Mouse (Mus musculus) heart, postnatal 10 days (tissue): ENCODE measurements at regions not wholly inside any gene's neighbourhood (a gene's known extent, or its start where the extent isn't known, plus 50 kb on each side); places are given as distances from the start of the nearest gene placed in this dataset.

Source experiments
- DNase-seq, 2 experiments: peaks; one replicate each; pipeline ENCODE4 v3.0.0; 2021
- intact Hi-C: fragments of 180-260 bp; cut with DNase I; formaldehyde crosslinking; loops from one replicate; pipeline ENCODE4 v1.15.1; 2025

DNA sequence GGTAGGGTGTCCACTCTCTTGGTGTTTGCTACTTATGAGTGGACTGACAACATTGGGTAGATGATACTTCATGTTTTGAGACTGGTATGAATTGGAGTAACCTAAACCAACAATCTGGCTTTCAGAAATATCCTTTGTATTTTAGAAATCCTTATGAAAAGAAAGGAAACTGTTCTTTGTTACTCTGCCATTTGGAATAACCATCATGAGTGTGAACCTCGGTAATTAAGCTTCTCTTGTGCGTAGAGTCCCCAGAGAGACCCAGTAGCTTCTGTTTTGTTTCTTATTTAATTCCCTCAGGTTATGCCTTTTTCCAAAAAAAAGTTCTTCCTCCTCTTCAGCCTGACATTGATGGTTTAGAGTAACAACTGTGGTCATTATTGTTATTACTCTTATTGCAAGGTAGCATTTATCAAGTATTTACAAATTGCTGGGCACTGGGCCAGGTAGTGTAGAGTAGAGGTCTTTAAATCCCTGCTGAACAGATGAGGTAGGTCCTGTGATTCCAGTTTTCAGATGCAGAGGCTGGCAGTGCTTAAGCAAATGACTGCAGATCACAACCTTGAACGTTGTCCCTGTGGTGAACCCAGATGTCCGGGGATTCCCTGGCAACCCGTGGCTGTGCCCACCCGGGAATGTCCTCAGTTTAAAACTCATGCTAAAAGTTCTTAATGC is 176.8 kb upstream of the Id2 start:
- intact Hi-C loops, result no loop called here
- DNase-seq, result no peak

DNA sequence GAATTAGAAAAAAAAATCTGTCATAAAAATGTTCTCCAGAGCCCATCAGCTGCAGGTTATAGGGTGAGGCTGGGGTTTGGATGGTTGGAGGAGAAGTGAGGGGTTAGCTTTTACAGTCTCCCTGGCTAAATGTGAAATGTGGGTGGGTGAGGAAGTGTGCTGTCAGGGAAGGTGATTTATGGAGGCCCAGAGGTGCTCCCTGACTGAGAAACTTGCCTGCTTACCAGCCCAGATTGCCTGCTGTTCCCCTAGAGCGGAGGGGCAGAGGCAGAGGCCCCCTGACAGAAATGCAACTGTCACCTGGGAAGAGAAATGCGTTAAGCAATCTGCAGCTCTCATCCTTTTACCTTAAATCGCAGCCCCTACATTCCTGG is 175.8 kb upstream of the Id2 start:
- intact Hi-C loops, result no loop called here
- DNase-seq, result no peak

DNA sequence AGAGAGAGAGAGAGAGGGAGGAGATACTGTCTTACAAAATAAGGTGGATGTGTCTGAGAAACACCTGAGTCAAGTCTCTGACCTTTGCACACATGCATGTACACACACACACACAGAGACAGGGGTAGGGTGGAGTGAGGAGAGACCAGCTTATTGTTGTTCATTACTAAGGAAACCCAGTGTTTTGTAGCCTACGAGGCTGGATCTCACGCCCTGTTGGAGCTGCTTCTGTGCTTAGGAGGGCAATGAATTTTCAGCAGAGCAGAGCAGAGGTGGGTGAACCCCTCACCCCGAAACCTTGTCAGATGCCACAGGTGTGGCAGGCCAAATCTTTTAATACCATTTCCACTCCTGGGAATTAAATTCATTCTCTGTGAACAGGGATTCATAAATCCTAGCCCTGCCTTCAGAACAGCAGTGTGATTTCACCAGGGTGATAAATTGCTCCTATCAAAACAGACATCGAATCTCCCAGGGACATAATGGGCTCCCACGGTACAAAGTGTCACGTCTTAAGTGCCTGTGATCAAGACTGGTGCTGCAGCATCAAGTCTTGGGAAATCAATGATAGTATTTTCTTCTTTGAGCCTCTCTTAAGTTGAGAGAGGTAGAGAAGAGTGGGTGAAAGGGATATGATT is 175.3 kb upstream of the Id2 start:
- intact Hi-C loops, result no loop called here

DNA sequence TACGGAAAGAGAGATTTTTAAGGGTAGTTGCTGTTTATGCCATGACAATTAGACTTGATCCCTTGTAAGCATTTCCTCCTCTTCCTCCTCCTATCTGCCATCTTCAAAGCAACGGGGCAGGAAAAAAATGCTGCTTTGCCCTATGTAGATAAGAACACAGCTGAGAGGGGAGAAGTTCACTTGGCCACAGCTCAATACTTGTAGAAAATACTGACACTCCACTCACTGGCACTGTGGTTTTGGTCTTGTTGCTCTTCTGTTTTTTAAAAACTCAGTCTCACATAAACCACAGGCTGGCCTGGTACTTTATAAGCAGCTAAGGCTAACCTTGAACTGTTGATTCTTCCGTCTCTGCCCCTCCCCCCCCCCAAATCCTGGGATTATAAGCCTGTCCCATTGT is 172.9 kb upstream of the Id2 start:
- intact Hi-C loops, result no loop called here
- DNase-seq, result no peak

More for the DNA sequence above, 175.3 kb upstream of the Id2 start:
- no peak for DNase-seq

DNA sequence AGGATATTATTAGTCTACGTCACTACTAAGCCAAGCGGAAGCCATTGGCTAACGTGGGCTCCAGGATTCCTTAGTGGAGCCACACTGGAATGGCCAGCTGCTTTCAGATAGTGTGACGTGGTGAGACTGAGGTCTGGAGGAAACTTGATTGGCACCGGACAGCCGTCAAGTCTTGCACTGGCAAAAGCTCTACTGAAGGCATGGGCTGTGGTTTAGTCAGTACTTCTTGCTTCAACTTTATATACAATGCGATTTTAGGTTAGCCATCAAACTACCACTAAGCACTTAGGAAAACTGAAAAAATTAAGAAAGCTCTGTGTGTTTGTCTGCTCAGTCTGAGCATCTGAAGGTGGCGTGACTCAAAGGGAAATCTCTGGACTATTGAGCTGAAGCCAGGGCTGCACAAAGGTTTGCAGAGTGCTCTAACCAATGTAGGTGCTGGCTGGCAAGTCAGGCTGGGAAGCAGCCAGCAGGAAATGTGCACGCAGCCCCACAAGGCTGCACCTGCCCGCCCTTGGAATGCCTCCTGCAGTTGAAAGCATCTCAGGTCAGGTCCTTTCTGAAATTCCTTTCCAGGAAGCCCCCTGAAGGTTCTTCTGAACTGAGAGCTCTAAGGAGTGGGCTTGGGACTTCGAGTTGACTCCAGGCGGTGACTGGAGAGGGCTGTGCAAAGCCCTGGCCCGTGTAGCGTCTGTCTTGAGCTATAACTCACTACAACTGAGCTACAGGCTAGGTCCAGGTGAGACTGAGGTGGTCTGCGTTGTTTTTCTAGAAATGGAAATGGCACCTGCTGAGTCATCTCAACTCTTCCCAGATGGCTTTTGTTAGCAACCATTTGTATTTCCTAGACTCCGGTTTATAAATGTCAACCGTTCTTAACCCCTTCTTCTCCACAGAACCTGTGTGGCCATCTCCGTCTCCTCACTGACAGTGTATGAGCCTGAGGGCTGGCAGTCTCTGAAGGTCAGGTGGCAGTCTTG is 172.2 kb upstream of the Id2 start:
- intact Hi-C loops, result no loop called here

DNA sequence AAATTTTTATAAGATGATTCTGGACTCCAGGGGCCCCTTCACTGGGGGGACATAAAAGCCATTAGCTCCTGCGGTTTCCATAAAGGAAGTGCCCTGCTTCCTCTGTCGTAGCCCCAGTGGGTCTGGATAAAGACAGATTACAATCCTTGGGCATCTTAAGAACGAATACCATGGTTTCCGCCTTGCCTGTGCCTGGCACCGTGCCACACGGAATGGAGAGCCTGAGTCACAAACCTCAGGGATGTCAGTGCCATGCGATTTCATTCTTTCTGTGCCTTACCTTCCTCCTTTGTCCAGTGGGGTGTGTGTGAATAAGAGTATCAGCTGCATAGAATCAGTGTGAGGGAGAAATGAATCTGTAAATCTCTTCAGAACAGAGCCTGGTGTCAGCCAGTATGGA is 171.4 kb upstream of the Id2 start:
- no peak for DNase-seq
- intact Hi-C loops, result no loop called here

More for the DNA sequence above, 172.2 kb upstream of the Id2 start:
- DNase-seq, result no peak

DNA sequence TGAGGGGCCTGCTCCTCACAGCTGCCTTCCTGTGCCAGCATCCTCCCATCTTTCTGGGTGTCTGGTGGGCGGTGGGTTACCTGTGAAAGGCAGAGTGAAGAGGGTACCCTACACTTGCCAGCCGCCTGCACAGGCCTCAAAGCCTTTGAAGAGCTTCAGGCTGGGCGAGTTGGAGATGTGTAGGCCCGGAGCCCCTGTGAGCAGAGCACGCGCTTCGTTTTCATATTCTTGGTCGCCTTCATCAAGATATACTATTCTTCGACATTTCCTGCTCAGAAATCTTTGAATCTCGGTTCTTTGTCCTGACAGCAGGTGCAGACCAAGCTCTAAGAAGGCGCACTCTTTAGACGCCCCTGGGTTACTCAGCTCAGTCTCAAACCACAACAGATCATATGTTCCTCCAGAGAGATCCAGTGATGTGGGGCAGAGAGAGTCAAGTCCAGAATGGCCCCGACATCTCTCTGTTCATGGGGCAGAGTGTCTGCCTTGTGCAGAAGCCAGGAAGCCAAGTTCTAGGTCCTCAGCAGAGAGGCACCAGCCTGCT is 170.7 kb upstream of the Id2 start:
- DNase-seq, result no peak
- intact Hi-C loops, result no loop called here

DNA sequence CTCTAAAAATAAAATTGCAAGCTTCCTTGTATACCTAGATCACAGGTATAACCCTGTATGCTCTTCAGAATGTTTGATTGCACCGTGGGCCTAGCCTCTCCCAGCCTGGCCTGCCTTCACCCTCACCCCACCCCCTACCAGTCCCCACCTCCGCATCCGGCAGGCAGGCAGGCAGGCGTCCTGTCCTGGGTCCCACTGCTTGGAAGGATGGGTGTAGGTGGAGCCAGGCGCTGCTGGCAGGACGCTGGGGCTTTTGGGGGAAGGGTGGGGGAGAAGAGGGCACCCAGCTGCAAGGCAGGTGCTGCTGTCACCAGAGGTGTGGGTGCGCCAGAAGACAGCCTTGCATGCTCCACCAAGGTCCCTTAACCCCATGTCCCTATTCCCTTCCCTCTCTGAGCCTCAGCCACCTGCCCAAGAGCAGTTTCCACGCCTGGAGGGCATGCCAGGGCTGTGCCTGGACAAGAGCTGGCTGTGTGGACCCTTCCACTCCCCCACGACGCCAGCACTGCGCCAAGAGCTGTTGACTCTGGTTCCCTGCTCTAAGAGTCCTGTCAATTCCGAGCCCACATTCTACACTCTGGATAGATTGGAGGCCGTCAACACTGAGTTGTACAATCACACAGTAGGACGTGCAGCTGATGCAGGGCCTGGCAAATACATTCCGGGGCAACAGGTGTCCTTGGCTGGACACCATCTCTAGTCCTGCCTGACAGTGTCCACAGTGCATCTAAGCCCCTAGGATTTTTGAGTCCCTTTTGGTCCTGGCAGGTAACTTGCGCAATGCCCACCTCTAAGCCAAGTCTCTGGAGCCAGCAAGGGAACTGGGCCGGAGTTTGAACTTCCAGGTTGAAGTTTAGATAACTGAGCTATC is 170.0 kb upstream of the Id2 start:
- intact Hi-C loops, result no loop called here
- DNase-seq, result no peak

DNA sequence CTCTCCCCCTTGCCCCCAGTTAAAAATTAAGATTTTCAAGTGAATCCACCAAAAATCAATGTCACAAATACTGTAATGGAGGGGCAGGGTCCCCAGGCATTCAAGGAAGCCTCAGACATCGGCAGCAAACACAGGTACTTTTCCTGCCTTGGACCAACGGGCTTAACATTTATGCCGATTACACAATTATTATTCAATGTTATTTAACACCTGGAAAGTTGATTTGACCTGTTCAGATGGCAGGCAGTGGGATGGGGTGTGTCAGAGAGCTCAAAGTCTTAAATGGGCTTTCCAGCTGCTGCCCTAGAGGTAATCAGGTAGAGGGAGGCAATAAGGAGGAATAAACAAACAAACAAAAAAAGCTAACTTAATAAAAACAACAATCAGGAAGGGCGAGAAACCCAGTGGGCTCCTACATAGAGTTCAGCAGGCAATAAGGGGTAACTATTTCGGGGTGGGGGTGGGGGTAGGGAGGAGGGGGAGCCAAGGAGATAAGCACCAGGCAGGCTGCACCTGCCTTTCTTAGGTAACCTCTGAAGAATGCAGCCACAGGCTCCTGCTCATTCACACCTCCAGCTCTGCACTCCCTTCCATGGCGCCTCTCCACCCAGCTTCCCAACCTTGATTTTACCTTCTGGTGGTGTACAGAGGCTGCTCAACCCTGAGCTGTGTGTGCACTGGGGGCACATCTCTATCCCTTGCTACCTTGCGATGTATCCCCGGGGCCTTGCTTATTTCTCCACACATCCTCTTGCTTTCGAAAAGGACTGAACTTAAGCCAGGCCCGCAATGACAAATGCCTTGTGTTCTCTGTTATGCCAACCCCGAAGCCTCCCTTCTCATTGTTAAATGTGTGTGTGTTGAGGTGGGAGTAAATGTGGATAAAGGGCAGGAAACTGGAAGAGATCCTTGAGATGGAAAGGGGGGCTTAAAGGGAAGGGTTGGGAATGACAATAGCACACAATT is 168.9 kb upstream of the Id2 start:
- intact Hi-C loops, result no loop called here
- DNase-seq, result no peak

DNA sequence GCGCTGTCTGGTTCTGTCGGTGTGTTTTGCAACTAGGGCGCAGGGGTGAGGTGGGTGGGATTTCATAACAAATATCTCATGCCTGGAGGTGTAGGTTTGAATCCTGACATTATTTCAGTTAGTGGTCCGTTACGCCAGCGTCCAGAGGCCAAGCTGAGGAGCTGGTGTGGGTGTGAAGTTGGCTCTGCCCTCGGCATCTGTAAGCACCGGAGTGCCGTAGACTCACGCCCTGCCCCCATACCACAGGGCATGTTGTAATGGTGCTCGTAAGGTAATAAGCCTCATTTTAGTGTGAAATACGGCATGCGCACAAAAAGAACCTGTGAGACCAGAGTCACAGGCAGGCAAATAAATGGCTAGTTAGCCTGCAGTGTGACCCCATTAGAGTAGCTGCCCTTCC is 168.1 kb upstream of the Id2 start:
- intact Hi-C loops, result no loop called here
- no peak for DNase-seq

DNA sequence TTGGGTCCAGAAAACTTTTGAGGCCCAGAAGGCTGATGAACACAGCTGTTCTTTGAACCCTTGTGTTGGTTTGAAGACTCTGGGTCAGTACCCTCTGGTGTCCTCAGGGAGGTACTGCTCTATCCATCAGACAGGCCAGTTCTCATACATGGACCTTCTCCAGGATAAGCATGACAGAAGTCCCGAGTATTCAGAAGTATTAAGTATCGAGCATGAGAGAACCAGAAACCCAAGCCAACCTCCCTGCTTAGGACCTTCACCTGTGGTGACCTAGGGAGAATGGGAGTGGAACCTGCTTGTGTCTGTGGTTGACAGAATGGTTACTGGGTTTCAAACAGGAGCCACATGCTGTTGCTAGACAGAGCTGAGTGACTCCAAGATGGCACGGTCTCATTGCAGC is 167.5 kb upstream of the Id2 start:
- intact Hi-C loops, result loop anchor here (5.0 kb wide), 1 partner anchor 72 kb away; no protein-coding TSS in a partner anchor
- DNase-seq, result no peak

DNA sequence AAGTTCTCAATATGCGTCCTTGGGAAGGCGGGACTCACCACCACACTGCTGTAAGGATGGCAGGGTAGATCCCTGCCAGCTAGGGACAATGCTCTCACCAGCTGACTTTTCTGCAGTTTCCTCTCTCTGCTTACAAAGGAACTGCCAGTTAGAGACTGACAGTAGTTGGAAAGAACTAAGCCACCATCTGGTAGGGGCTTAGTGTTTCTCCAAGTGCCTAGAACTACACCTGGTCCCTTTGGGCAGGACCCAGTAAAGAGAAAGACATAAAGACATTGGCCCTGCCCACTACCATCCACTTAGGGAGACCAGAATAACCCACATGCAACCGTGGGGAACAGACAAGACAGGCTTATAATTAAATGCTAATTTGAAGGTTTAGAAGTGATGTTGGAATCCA is 165.5 kb upstream of the Id2 start:
- DNase-seq, result no peak
- intact Hi-C loops, result loop anchor here (5.0 kb wide), 1 partner anchor 70 kb away; no protein-coding TSS in a partner anchor

DNA sequence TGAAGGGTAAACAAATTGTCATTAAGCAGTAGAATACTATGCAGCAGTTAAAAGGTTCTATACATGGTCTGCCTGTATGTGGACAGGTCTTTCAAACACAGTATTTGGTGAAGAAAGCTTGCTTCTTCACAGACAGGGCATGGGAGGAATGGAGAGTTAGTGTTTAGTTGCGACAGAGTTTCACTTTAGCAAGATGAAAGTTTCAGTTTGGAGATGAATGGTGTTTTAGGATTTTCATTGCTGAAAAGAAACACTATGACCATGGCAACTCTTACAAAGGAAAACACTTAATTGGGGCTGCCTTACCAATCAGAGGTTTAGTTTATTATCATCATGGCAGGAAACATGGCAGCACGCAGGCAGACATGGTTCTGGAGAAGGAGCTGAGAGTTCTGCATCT is 162.2 kb upstream of the Id2 start:
- no peak for DNase-seq
- intact Hi-C loops, result no loop called here

DNA sequence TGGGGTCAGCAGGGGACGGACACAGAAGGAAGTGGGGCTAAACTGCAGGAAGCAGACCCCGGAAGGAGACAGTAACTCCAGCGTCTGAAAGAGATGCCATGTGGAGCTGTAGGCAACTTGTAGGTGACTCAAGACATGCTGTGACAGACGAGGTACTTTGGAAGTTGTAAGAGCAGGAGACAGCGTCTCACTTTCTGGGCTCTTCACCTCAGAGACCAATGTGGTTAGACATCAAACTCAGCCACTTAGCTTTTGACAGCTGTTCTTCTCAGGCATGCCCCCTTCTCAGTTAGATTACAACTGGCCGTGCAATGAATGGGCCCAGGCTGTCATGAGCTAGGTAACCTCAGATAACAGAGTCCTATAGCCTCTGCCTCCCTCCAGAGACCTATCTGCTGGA is 159.3 kb upstream of the Id2 start:
- no peak for DNase-seq
- intact Hi-C loops, result no loop called here

DNA sequence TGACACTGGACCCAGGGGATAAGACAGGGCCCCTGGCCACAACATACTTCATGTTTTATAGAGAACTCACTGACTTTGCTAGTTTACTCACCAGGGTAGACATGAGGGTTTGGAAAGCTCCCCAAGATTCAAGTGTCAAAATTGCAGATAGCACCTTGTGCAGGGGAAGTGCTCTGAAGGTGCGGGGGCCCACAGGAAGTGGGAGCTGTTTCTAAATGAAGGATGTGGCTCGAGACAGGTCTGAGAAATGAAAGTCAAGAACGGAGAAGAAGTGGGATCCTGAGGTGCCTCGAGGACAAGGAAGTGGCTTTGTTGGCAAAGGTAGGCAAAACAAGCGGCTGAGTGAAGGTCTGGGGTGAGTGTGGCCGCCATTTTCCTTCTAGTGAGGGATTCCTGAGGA is 157.8 kb upstream of the Id2 start:
- intact Hi-C loops, result no loop called here
- no peak for DNase-seq

DNA sequence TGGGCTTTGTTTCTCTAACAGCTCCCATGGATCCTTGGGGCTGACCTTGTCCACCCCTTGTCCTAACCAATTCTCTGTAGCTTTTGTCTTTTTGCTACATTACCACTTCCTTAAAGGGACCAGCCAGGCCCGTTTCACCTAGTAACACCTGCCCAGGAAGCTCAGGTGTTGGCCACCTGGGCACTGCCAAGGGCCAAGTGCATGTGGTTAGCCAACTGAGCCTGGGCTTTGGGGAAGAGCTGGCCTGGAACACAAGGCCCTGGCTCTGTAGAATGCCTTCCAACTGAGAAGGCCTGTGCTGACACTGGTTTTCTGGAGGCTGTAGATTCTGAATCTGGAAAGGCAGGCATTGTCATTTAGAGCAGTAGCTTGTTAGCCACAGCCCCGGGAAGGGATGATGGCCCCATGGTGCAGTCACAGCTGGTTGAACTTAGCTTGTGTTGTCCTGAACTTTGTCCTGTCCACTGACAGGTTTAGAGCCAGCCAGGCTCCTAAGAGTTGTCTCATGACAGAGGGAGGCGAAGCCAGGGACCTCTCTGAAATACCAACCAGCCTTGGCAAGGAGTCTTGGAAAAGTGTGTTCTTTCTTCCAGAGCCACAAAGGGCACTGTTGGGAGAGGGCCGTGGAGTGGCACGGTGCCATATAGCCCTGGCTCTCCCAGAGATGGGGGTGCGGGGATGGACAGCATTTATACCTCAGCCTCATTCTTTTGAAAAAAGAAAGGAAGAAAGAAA is 156.0 kb upstream of the Id2 start:
- intact Hi-C loops, result no loop called here
- DNase-seq, result no peak

DNA sequence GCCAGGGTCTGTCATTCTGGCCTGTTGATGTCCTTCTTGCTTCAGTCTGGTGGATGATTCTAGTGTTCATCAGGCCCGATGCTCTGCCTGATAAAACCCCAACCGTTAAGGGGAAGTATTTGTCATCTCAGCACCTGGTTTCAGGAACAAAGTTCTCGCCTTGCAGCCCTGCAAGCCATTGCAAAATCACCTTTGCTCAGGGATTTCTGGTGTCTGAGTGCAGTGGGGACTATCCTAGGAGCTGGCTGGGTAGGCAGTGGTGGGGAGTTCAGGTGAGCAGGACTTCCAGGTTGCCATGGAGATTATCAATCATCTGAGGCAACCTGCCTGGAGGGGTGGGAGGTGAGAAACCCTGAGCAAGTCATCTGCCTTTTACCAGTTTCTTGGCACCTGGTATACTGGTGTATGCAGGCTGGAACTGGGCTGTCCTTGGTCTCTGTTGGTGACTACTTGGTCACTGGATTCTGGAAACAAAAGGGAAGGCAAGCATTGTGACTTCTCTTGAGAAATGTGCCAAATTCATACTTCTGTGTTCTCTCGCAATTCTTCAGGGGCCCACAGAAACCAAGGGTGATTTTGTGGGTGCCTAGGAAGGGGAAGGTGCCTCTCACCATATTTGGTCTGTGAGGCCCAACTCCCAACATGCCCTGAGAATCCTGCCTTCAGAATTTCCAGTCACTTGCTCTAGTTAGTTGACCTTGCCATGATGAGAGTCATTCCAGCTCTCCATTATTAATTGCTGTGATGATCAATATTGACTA is 154.7 kb upstream of the Id2 start:
- no peak for DNase-seq
- intact Hi-C loops, result no loop called here

DNA sequence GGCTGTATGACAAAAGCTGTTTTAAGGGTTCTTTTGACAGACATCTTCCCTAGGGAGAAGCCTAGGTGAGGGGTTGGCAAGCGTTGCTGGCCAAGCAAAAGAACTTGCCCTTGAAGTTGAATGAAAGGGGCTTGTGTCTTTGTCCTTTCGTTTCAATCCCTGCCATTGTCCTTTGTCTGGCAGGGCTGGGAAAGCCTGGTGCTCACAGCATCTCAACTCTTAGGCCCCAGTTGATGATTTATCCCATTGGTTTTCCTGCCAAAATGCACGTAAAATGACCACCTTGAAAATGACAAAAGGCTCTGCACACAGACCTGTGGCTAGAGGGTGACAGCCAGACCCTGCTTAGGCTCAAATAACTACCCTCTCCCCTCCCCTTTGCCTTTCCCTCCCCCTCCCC is 153.9 kb upstream of the Id2 start:
- no peak for DNase-seq
- intact Hi-C loops, result no loop called here
